Mouse (Mus musculus): ENCODE data around the gene Tamm41.

GRCm38 (mm10) chr6:115030098-115030497, 7.6 kb downstream of the Tamm41 start:
- TF ChIP-seq GATA1 (IDR thresholded peaks at IDR 0.05; ENCODE audit: borderline replicate concordance, low read length) (no peak), FLI1 (IDR thresholded peaks at IDR 0.05; ENCODE audit: low read length) (no peak)

Measured in megakaryocyte, embryonic 14.5 days (primary cell).